Mouse (Mus musculus) olfactory bulb, adult 2 months (tissue): ENCODE data around the gene Fsd1. TPM values are rescaled to one million over a fixed set of nuclear protein-coding genes. Genes with fewer than 3 reads are reported as not detected.

Source experiments
- H3K27ac ChIP-seq: fragments of 200-500 bp; 2 replicates; pipeline ENCODE4 v1.5.1; 2012; ENCODE audit warnings: low read depth, low read length; ENCODE audit not compliant: insufficient read depth
- H3K4me1 ChIP-seq: fragments of 200-500 bp; 2 replicates; pipeline ENCODE4 v1.6.1; 2012; ENCODE audit warnings: low read length; ENCODE audit not compliant: control insufficient read depth, insufficient read depth
- H3K4me3 ChIP-seq: fragments of 200-500 bp; 2 replicates; pipeline ENCODE4 v1.5.1; 2012; ENCODE audit warnings: mild to moderate bottlenecking, low read depth, low read length, moderate library complexity; ENCODE audit not compliant: insufficient read depth
- CTCF ChIP-seq: fragments of 200-500 bp; IDR thresholded peaks from 2 replicates; pipeline ENCODE4 v1.5.1; 2012; ENCODE audit warnings: low read depth, mild to moderate bottlenecking, low read length, moderate library complexity; ENCODE audit not compliant: insufficient read depth
- POLR2A ChIP-seq: fragments of 200-500 bp; IDR thresholded peaks from 2 replicates; pipeline ENCODE4 v1.6.1; 2012; ENCODE audit warnings: mild to moderate bottlenecking, low read depth, low read length, moderate library complexity; ENCODE audit not compliant: insufficient read depth
- WGBS: fragments of 180-500 bp; shearing (Covaris S2); methylation state at CpG from one replicate; pipeline ENCODE4 v1.1.7; 2018; 5-methylcytosine and 5-hydroxymethylcytosine counted together
- polyA plus RNA-seq: library from polyadenylated mRNA; stranded (reverse); fragments of >200 nt; gene quantifications from 2 replicates; pipeline ENCODE4 v1.2.4, GENCODE M21; 2012; ENCODE audit warnings: low replicate concordance; ENCODE audit not compliant: missing spikeins, insufficient read depth, insufficient read length

Fsd1 gene
- polyA plus RNA-seq, 1 experiment = not detected

GRCm38 (mm10) chr17:56023386-56023785 is 37.1 kb downstream of the Fsd1 start:
- WGBS = 89% methylated on average over 5 of the region's 5 CpGs
- TF ChIP-seq POLR2A (no peak), CTCF (no peak)
- Histone ChIP-seq H3K4me3 (no peak overlapping the region), H3K4me1 (peaks cover 39% of the 10 kb centered on the region), H3K27ac (no peak overlapping the region)

DNA sequence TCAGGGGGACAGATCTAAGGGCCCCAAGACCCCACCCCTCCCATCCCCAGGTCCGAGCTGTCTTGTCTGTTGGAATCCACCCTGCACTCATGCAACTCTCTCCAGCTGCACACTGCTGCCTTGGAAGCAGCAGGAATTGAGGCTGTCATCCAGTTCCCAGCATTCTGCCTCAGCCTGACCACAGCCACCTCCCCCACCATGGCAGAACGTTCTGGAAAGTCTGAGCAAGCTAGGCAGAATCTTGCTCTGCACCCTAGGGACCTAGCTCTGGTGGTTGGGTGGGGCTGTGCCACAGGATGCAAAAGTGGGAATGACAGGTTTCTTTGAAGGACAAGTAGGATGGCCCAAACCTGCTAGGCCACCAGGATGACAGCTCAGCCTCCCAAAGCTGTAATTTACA is 38.2 kb downstream of the Fsd1 start:
- H3K27ac ChIP-seq = no peak overlapping the region
- H3K4me1 ChIP-seq = peaks cover 39% of the 10 kb centered on the region
- no peak for TF ChIP-seq POLR2A
- no peak for TF ChIP-seq CTCF
- H3K4me3 ChIP-seq = no peak overlapping the region
- 61% methylated on average over 2 of the region's 2 CpGs for WGBS

- 81% methylated on average over 5 of the region's 5 CpGs for WGBS
These were observed 38.6 kb downstream of the Fsd1 start for GRCm38 (mm10) chr17:56024931-56025330.

GRCm38 (mm10) chr17:56026303-56026702 is 40.0 kb downstream of the Fsd1 start:
- Histone ChIP-seq H3K4me3 (no peak overlapping the region), H3K4me1 (peaks cover 39% of the 10 kb centered on the region), H3K27ac (no peak overlapping the region)
- 96% methylated on average over 1 of the region's 1 CpGs for WGBS
- TF ChIP-seq CTCF (no peak), POLR2A (no peak)

More at GRCm38 (mm10) chr17:56024931-56025330, 38.6 kb downstream of the Fsd1 start:
- Histone ChIP-seq H3K4me1 (peaks cover 39% of the 10 kb centered on the region), H3K4me3 (no peak overlapping the region), H3K27ac (no peak overlapping the region)
- TF ChIP-seq POLR2A = no peak
- no peak for TF ChIP-seq CTCF

- no peak overlapping the region for H3K4me3 ChIP-seq
- peaks cover 33% of the 10 kb centered on the region for H3K4me1 ChIP-seq
- WGBS = 83% methylated on average over 1 of the region's 1 CpGs
- no peak for TF ChIP-seq POLR2A
- TF ChIP-seq CTCF = no peak
- no peak overlapping the region for H3K27ac ChIP-seq
These were observed 40.6 kb downstream of the Fsd1 start for GRCm38 (mm10) chr17:56026881-56027280.

GRCm38 (mm10) chr17:56027801-56028441 is 41.6 kb downstream of the Fsd1 start:
- 78% methylated on average over 5 of the region's 5 CpGs for WGBS
- no peak overlapping the region for H3K27ac ChIP-seq
- peaks cover 29% of the 10 kb centered on the region for H3K4me1 ChIP-seq
- no peak overlapping the region for H3K4me3 ChIP-seq
- TF ChIP-seq CTCF (no peak), POLR2A (no peak)

DNA sequence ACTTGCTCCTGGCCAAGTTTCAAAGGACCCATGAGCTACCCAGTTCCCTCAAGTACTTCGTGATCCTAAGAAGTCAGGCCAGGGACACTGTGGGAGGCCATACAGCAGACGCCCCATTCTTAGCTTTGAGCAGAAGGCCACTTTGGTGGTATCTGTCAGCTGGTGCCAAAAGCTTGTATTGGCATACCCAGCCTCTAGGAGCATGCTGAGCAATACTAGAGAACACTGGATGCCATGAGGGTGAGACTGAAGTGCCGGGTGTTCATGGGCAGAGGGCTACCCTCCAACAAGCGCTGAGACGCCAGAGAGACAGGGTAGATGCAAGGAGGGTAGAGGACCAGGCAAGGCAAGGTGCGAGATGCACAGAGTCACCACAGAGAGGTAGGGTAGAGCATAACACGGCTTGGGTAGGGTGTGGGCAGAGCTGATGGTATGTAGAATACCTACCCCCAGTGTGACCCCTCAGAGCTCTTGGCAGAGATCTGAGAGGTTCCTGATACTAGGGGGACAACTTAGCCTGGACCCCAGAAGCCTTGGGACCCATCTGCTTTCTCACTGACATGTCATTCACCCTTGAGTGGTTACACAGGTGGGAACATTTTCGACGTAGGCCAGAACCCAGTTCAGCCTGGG is 44.0 kb downstream of the Fsd1 start:
- TF ChIP-seq CTCF = no peak
- TF ChIP-seq POLR2A = no peak
- Histone ChIP-seq H3K4me1 (peaks cover 37% of the 10 kb centered on the region), H3K27ac (no peak overlapping the region), H3K4me3 (no peak overlapping the region)
- WGBS = 78% methylated on average over 9 of the region's 9 CpGs

GRCm38 (mm10) chr17:56030919-56031318 is 44.6 kb downstream of the Fsd1 start:
- Histone ChIP-seq H3K27ac (no peak overlapping the region), H3K4me1 (peaks cover 37% of the 10 kb centered on the region), H3K4me3 (no peak overlapping the region)
- WGBS = 63% methylated on average over 5 of the region's 5 CpGs
- TF ChIP-seq CTCF (no peak), POLR2A (no peak)

- Histone ChIP-seq H3K27ac (no peak overlapping the region), H3K4me3 (no peak overlapping the region), H3K4me1 (peaks cover 37% of the 10 kb centered on the region)
- no peak for TF ChIP-seq CTCF
- no peak for TF ChIP-seq POLR2A
- WGBS = 95% methylated on average over 7 of the region's 7 CpGs
These were observed 45.1 kb downstream of the Fsd1 start for GRCm38 (mm10) chr17:56031431-56031830.
